Mouse (Mus musculus): ENCODE data around the gene Tmem14a.
"Not testable (repeated sequence)": the region's sequence is repeated elsewhere in the genome, so short reads cannot be mapped to it uniquely, and the experiment has no call there.

Tmem14a gene

GRCm38 (mm10) chr1:21252566-21253302, 34.4 kb downstream of the Tmem14a start:
- DNase-seq (ENCODE audit: low read depth, low spot score), result no peak

GRCm38 (mm10) chr1:21253303-21253650, 34.9 kb downstream of the Tmem14a start:
- DNase-seq (ENCODE audit: low read depth, low spot score), result no peak

- no peak for DNase-seq (ENCODE audit: low read depth, low spot score)
These were observed 35.5 kb downstream of the Tmem14a start for GRCm38 (mm10) chr1:21253856-21254255.

- DNase-seq (ENCODE audit: low read depth, low spot score), result no peak
These were observed 37.4 kb downstream of the Tmem14a start for GRCm38 (mm10) chr1:21255625-21256345.

DNA sequence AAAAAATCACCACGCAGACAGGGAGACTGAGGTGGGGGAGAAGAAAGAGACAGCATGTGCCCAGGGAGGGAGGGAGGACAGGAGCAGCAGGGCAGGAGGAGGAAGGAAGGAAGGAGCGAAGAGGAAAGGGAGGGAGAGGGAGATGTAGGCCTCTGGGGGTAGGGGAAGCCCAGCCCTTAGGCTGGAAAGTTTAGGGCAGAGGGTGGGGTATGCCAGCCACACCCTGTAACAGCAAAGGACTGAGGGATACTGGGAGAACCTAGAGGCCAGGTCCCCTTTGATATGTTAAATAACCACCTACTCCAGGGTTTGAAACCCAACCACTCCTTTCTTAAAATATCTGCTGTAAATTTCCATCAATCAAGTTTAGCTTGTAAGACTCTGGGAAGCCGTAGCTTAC, 38.0 kb downstream of the Tmem14a start:
- no peak for DNase-seq (ENCODE audit: low read depth, low spot score)

DNA sequence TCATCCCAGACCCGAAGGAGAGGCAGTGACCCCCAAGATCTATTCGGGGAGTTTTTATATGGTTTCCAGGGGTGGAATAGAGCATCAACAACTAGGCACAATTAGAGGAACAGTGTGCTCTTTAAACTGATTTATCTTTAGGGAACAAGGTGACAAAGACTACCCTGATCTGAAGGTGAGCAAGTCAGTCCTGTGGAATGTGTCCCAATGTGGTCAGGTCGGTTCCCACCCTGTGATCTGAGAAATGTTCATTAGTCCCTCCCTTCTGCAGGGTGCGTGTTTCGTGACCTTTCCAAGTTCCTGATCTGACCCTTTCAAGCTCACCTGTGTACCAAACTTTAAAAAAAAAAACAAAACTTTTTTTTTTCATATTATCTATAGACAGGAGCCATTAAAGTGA, 38.5 kb downstream of the Tmem14a start:
- no peak for DNase-seq (ENCODE audit: low read depth, low spot score)

GRCm38 (mm10) chr1:21259981-21260380, 41.6 kb downstream of the Tmem14a start:
- DNase-seq (ENCODE audit: low read depth, low spot score), result not testable (repeated sequence)

GRCm38 (mm10) chr1:21262401-21262800, 44.0 kb downstream of the Tmem14a start:
- no peak for DNase-seq (ENCODE audit: low read depth, low spot score)

GRCm38 (mm10) chr1:21263986-21264385, 45.6 kb downstream of the Tmem14a start:
- DNase-seq (ENCODE audit: low read depth, low spot score), result no peak

GRCm38 (mm10) chr1:21264747-21265146, 46.4 kb downstream of the Tmem14a start:
- no peak for DNase-seq (ENCODE audit: low read depth, low spot score)

DNA sequence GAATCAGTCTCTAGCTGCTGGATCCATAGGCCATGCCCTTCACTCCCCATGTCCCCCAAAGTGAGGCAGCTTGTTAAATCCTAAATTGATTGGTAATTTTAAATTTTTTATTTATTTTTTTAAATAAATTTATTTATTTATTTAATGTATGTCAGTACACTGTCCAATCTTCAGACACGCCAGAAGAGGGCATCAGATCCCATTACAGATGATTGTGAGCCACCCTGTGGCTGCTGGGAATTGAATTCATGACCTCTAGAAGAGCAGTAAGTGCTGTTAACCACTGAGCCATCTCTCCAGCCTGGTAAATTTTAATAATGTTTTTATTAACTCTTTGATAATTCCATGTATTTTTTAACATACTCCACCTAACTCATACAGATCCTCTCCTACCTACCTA, 48.4 kb downstream of the Tmem14a start:
- DNase-seq (ENCODE audit: low read depth, low spot score), result no peak

DNA sequence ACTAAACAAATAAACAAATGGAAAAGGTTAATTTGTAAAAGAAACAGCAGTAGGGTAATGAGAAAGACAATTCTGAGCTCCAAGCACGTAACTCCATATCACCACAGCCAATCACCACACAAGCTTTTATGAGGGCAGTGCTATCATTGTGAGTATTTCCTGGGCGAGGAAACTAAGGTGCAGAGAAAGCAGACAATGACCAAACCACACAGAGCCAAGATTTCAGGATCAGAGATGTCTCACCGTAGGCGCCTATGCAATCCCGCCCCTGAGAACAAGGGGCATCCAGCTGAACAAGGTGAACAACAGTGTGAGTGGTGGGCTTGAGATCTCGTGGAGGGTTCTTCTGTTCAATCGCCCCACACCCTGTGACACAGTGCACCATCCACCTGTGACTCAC, 49.1 kb downstream of the Tmem14a start:
- DNase-seq (ENCODE audit: low read depth, low spot score), result not testable (repeated sequence)

DNA sequence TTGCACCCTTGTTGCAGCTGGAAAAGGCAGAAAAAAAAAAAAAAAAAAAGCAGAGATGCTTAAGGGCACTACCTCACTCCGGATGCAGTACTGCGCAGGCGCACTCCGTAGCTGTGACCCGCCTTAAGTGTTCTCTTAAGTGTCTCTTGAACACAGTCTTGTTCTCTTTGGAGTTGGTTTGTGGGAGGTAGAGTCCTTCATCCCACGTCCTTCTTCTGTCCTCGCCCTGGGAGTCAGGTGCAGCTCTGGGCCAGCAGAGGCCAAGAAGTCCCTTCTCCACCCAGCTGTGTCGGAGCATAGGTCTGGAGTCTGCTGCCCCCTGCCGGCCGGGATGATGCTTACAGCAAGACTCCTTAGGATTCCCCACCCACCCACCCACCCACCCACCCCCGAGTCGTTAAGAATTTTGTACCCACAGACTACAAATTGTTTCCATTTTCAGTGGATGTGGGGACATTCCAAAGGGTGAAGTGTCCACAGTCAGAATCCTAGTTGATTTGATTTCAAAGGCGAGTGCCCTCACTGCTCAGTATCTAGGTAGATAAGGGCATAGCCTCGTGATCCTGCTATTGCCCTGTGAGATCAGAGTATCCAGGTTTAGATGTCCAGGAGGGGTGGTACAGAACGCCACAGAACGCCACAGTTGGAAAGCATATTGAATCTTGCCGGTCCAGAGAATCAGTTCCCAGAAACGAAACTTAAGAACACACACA, 53.1 kb downstream of the Tmem14a start:
- peak; percentile 6 for DNase-seq (ENCODE audit: low read depth, low spot score)

DNA sequence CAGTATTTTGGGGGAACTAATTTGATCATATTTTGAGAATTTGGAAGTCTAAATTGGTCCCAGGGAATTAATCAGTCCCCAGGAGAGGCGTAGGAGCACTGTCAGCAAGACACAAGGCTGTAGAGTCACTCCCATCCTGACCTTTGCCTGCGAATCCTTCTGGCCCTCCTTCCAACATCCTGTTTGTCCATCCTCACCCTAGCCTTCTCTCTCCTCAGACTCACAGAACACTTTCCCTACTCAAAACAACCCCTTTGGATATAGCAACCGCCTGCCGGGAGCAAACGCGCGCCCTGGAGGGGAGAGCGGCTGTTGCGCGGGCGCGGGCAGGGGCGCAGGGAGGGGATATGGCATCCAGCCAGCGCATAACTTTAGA, 53.7 kb downstream of the Tmem14a start:
- no peak for DNase-seq (ENCODE audit: low read depth, low spot score)

DNA sequence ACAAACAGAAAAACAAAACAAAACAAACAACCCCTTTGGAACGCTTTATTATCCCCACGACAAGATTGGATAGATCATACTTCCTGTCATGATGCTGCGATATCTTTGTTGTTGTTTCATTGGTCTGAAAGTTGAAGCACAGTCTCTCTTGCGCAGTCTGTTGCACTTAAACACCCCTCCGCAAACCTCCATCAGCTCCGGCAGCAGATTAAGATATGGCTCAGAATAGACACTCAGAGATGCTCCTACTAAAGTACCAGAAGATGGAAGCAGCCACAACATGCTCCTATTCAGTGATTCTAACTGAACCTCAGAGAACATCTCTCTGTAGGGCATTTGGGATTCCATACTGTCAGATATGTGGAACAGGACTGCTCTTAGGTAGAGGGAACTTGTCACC, 54.7 kb downstream of the Tmem14a start:
- no peak for DNase-seq (ENCODE audit: low read depth, low spot score)

- DNase-seq (ENCODE audit: low read depth, low spot score), result no peak
These were observed 56.2 kb downstream of the Tmem14a start for GRCm38 (mm10) chr1:21274437-21275040.

GRCm38 (mm10) chr1:21275366-21275765, 57.0 kb downstream of the Tmem14a start:
- not testable (repeated sequence) for DNase-seq (ENCODE audit: low read depth, low spot score)

DNA sequence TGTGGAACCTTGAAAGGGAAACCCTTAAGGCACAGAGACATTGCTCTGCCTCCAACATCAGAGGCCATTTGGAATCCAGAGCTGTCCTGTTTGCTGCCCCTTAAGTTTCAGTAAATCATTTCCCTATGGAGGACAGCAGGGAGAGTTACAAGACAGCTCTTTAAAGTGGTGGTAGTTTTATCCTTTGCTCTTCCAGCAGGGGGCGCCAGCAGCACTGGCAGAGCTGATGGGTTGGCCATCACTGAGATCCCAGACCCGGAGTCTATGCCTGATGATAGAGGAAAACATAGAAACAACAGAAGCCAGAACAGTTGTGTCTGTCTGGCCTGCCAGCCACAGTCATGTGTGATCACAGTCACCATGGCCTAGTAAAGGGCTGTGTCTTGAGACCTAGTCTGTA, 57.8 kb downstream of the Tmem14a start:
- DNase-seq (ENCODE audit: low read depth, low spot score), result not testable (repeated sequence)
